Mouse (Mus musculus) heart, embryonic 12.5 days (tissue): ENCODE data around the gene Gimd1. TPM values are rescaled to one million over a fixed set of nuclear protein-coding genes. Genes with fewer than 3 reads are reported as not detected.

Experiments
- ATAC-seq: fragments of 200-750 bp; cut with Nextera tagmentation; 2 replicates; pipeline ENCODE4 v1.8.0; 2017; ENCODE audit warnings: moderate TSS enrichment, moderate library complexity; ENCODE audit not compliant: insufficient number of reproducible peaks, low FRiP score
- H3K27ac ChIP-seq: fragments of 300-500 bp; sonication (generic); 2 replicates; pipeline ENCODE4 v1.5.1; 2016; ENCODE audit warnings: mild to moderate bottlenecking, moderate library complexity; ENCODE audit not compliant: poor library complexity, severe bottlenecking
- H3K27me3 ChIP-seq: fragments of 300-500 bp; sonication (generic); replicated peaks from 2 replicates; pipeline ENCODE4 v1.6.1; 2016; ENCODE audit warnings: mild to moderate bottlenecking, moderate library complexity
- H3K36me3 ChIP-seq: fragments of 300-500 bp; sonication (generic); 2 replicates; pipeline ENCODE4 v1.6.1; 2016; ENCODE audit warnings: mild to moderate bottlenecking, moderate library complexity
- H3K4me1 ChIP-seq: fragments of 300-500 bp; sonication (generic); replicated peaks from 2 replicates; pipeline ENCODE4 v1.6.1; 2016; ENCODE audit warnings: mild to moderate bottlenecking
- H3K4me2 ChIP-seq: fragments of 300-500 bp; sonication (generic); 2 replicates; pipeline ENCODE4 v1.6.1; 2016; ENCODE audit warnings: mild to moderate bottlenecking, moderate library complexity
- H3K4me3 ChIP-seq: fragments of 300-500 bp; sonication (generic); 2 replicates; pipeline ENCODE4 v1.5.1; 2016; ENCODE audit warnings: mild to moderate bottlenecking
- H3K9ac ChIP-seq: fragments of 300-500 bp; sonication (generic); 2 replicates; pipeline ENCODE4 v1.6.1; 2016; ENCODE audit warnings: mild to moderate bottlenecking, moderate library complexity
- H3K9me3 ChIP-seq: fragments of 300-500 bp; sonication (generic); replicated peaks from 2 replicates; pipeline ENCODE4 v1.6.1; 2016; ENCODE audit warnings: mild to moderate bottlenecking, moderate library complexity
- WGBS: fragments of 180-500 bp; shearing (Covaris S2); methylation state at CpG from one replicate; pipeline ENCODE4 v1.1.7; 2016; 5-methylcytosine and 5-hydroxymethylcytosine counted together
- polyA plus RNA-seq: library from polyadenylated mRNA; unstranded; fragments of >200 nt; fragmentation: Nextera tagmentation; extraction: Ambion mirVana; gene quantifications from 2 replicates; pipeline ENCODE4 v1.2.1, GENCODE M21; 2016

The Gimd1 gene
- 0.43 TPM in 1 of 2 replicates, not detected in the other for polyA plus RNA-seq

GRCm38 (mm10) chr3:132629601-132630239 is at the start of gene Gimd1:
Gene Gimd1 (plus strand): TSS chr3:132629820.
- no peaks in the 10 kb centered on the region for H3K4me1 ChIP-seq
- H3K27me3 ChIP-seq: no peaks in the 10 kb centered on the region
- ATAC-seq: no peak
- H3K4me2 ChIP-seq: no peak within 1 kb of the TSS
- 79% methylated on average over 11 of the region's 11 CpGs for WGBS
- no peak within 1 kb of the TSS for H3K27ac ChIP-seq
- H3K9me3 ChIP-seq: no peaks in the 10 kb centered on the region
- H3K9ac ChIP-seq: no peak within 1 kb of the TSS
- H3K4me3 ChIP-seq: no peak within 1 kb of the TSS
- no peaks in the 10 kb centered on the region for H3K36me3 ChIP-seq

GRCm38 (mm10) chr3:132581198-132581597 is 48.4 kb upstream of the Gimd1 start:
- H3K36me3 ChIP-seq: no peaks in the 10 kb centered on the region
- no peaks in the 10 kb centered on the region for H3K9me3 ChIP-seq
- H3K4me1 ChIP-seq: no peaks in the 10 kb centered on the region
- ATAC-seq: no peak
- no peak overlapping the region for H3K9ac ChIP-seq
- H3K27ac ChIP-seq: no peak overlapping the region
- H3K4me2 ChIP-seq: no peak overlapping the region
- no peak overlapping the region for H3K4me3 ChIP-seq
- no peaks in the 10 kb centered on the region for H3K27me3 ChIP-seq
- 65% methylated on average over 3 of the region's 3 CpGs for WGBS

- Histone ChIP-seq H3K4me1 (no peaks in the 10 kb centered on the region), H3K9me3 (no peaks in the 10 kb centered on the region), H3K27me3 (no peaks in the 10 kb centered on the region), H3K4me2 (no peak overlapping the region), H3K27ac (no peak overlapping the region), H3K4me3 (no peak overlapping the region), H3K9ac (no peak overlapping the region), H3K36me3 (no peaks in the 10 kb centered on the region)
- no peak for ATAC-seq
- WGBS: 47% methylated on average over 4 of the region's 4 CpGs
These were observed 47.3 kb upstream of the Gimd1 start for GRCm38 (mm10) chr3:132582339-132582738.

GRCm38 (mm10) chr3:132585122-132585972 is 44.3 kb upstream of the Gimd1 start:
- no peaks in the 10 kb centered on the region for H3K36me3 ChIP-seq
- no peak for ATAC-seq
- H3K4me1 ChIP-seq: no peaks in the 10 kb centered on the region
- no peak overlapping the region for H3K9ac ChIP-seq
- H3K4me3 ChIP-seq: no peak overlapping the region
- 70% methylated on average over 8 of the region's 8 CpGs for WGBS
- no peaks in the 10 kb centered on the region for H3K27me3 ChIP-seq
- no peak overlapping the region for H3K27ac ChIP-seq
- no peaks in the 10 kb centered on the region for H3K9me3 ChIP-seq
- H3K4me2 ChIP-seq: no peak overlapping the region

- WGBS: 75% methylated on average over 1 of the region's 1 CpGs
- no peak for ATAC-seq
These were observed 41.5 kb upstream of the Gimd1 start for GRCm38 (mm10) chr3:132588146-132588545.

GRCm38 (mm10) chr3:132590010-132590409 is 39.6 kb upstream of the Gimd1 start:
- ATAC-seq: no peak
- no peak overlapping the region for H3K27ac ChIP-seq

More at GRCm38 (mm10) chr3:132588146-132588545, 41.5 kb upstream of the Gimd1 start:
- Histone ChIP-seq H3K4me1 (no peaks in the 10 kb centered on the region), H3K27me3 (no peaks in the 10 kb centered on the region), H3K27ac (no peak overlapping the region), H3K4me2 (no peak overlapping the region), H3K36me3 (no peaks in the 10 kb centered on the region), H3K9ac (no peak overlapping the region), H3K9me3 (no peaks in the 10 kb centered on the region), H3K4me3 (no peak overlapping the region)

GRCm38 (mm10) chr3:132590604-132591003 is 39.0 kb upstream of the Gimd1 start:
- H3K4me2 ChIP-seq: no peak overlapping the region
- no peaks in the 10 kb centered on the region for H3K36me3 ChIP-seq
- H3K4me1 ChIP-seq: no peaks in the 10 kb centered on the region
- no peak for ATAC-seq
- no peak overlapping the region for H3K9ac ChIP-seq
- WGBS: 64% methylated on average over 1 of the region's 1 CpGs
- H3K4me3 ChIP-seq: no peak overlapping the region
- no peak overlapping the region for H3K27ac ChIP-seq
- no peaks in the 10 kb centered on the region for H3K9me3 ChIP-seq
- H3K27me3 ChIP-seq: no peaks in the 10 kb centered on the region

More at GRCm38 (mm10) chr3:132590010-132590409, 39.6 kb upstream of the Gimd1 start:
- H3K4me1 ChIP-seq: no peaks in the 10 kb centered on the region
- H3K36me3 ChIP-seq: no peaks in the 10 kb centered on the region
- H3K9ac ChIP-seq: no peak overlapping the region
- H3K4me2 ChIP-seq: no peak overlapping the region
- H3K4me3 ChIP-seq: no peak overlapping the region
- 56% methylated on average over 3 of the region's 3 CpGs for WGBS
- no peaks in the 10 kb centered on the region for H3K9me3 ChIP-seq
- no peaks in the 10 kb centered on the region for H3K27me3 ChIP-seq

- ATAC-seq: no peak
- Histone ChIP-seq H3K36me3 (no peaks in the 10 kb centered on the region), H3K9ac (no peak overlapping the region), H3K4me1 (no peaks in the 10 kb centered on the region), H3K4me3 (no peak overlapping the region), H3K27me3 (no peaks in the 10 kb centered on the region), H3K4me2 (no peak overlapping the region), H3K27ac (no peak overlapping the region), H3K9me3 (no peaks in the 10 kb centered on the region)
- 41% methylated on average over 8 of the region's 8 CpGs for WGBS
These were observed 879 bp upstream of the Gimd1 start for GRCm38 (mm10) chr3:132628741-132629140.

- Histone ChIP-seq H3K36me3 (no peaks in the 10 kb centered on the region), H3K9ac (no peak overlapping the region), H3K9me3 (no peaks in the 10 kb centered on the region), H3K27ac (no peak overlapping the region), H3K4me3 (no peak overlapping the region), H3K4me1 (no peaks in the 10 kb centered on the region), H3K4me2 (no peak overlapping the region), H3K27me3 (no peaks in the 10 kb centered on the region)
- ATAC-seq: no peak
- 47% methylated on average over 2 of the region's 2 CpGs for WGBS
These were observed 3.6 kb downstream of the Gimd1 start for GRCm38 (mm10) chr3:132633261-132633660.

- no peaks in the 10 kb centered on the region for H3K27me3 ChIP-seq
- no peak overlapping the region for H3K4me3 ChIP-seq
- H3K9ac ChIP-seq: no peak overlapping the region
- no peak for ATAC-seq
- no peak overlapping the region for H3K27ac ChIP-seq
- H3K36me3 ChIP-seq: no peaks in the 10 kb centered on the region
- 73% methylated on average over 3 of the region's 3 CpGs for WGBS
- H3K4me1 ChIP-seq: no peaks in the 10 kb centered on the region
- H3K9me3 ChIP-seq: no peaks in the 10 kb centered on the region
- H3K4me2 ChIP-seq: no peak overlapping the region
These were observed 7.5 kb downstream of the Gimd1 start for GRCm38 (mm10) chr3:132637080-132637479.

- Histone ChIP-seq H3K9ac (no peak overlapping the region), H3K4me1 (no peaks in the 10 kb centered on the region), H3K9me3 (no peaks in the 10 kb centered on the region), H3K27me3 (no peaks in the 10 kb centered on the region), H3K4me3 (no peak overlapping the region), H3K4me2 (no peak overlapping the region), H3K36me3 (no peaks in the 10 kb centered on the region), H3K27ac (no peak overlapping the region)
- WGBS: 72% methylated on average over 4 of the region's 4 CpGs
- no peak for ATAC-seq
These were observed 14.5 kb downstream of the Gimd1 start for GRCm38 (mm10) chr3:132644071-132644470.
